Mouse (Mus musculus): ENCODE results near the gene Lrrn3. TPM values are rescaled to one million over a fixed set of nuclear protein-coding genes. Genes with fewer than 3 reads are reported as not detected.

The Lrrn3 gene
- 31.2 and 32.2 TPM in 2 replicates for total RNA-seq (2021)
- long read RNA-seq, experiment 1, transcript Lrrn3-201 (2 exons, 3,865 nt): major isoform, 42 of 42 reads
- long read RNA-seq, experiment 1, partial matches to known transcripts: 0 of 42 reads
- long read RNA-seq, experiment 1, other reads (novel, unspliced or antisense): 0 of 42 reads
- long read RNA-seq, experiment 2, transcript Lrrn3-201 (2 exons, 3,865 nt): major isoform, 29 of 33 reads
- long read RNA-seq, experiment 2, partial matches to known transcripts: 2 of 33 reads
- long read RNA-seq, experiment 2, other reads (novel, unspliced or antisense): 2 of 33 reads

DNA sequence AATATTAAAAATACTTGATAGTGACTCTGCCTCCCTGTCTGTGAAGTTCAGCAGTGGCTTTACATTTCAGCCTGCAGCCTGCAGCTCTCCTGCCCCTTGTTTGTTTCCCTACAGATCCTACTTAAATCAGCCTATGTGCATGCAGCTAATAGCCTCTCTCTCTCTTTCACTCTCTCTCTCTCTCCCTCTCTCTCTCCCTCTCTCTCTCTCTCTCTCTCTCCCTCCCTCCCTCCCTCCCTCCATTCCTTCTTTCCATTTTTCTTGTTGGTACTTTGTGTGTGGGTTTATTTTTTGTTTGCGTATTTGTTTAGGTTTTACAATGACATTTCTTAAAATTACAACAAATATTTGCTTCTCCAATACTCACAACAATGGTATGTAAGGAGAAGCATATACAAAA lies at the start of gene Lrrn3:
Lrrn3 (minus strand) TSS at position 101 of the 400 bp plus-strand sequence.
- DNase-seq: no peak

GRCm38 (mm10) chr12:41528410-41528809 lies 42.2 kb upstream of the Lrrn3 start:
- DNase-seq: no peak

GRCm38 (mm10) chr12:41526688-41527087 lies 40.5 kb upstream of the Lrrn3 start:
- no peak for DNase-seq

DNA sequence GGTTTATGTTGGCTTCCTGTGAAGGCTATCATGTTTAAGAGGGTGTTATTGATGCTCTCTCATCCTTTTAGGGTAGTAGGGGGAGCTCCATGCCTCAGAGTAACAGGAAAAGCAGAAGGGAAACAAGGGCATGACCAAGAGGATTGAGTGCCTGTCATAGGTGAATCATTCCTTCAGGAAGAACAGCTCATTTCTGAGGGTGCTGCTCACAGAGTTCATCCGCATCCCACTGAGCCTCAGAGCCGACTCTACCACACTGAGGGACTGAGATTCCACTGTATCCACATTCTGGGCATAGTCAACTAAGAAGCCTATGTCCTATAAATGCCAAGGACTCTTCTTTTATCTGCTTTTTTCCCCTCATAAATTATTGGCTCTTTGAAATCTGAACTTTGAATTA lies 35.4 kb upstream of the Lrrn3 start:
- DNase-seq: peak; percentile 34

DNA sequence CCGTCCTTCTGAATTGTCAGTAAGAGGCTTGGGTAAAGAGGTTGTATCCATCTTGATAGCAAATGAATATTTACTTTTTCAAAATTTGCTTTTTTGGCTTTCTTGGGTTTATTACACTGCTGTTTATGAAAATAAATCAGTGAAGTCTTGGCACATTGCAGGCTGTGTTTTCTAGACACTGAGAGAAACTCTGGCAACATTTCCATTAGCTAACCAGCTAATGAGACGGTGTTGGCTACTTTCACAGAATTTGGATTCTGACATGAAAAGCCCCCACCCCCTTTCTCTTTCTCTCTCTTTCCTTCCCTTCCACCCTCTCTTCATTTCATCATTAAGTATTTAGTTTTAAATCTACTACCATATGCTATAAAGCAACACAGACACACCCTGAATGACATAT lies 34.1 kb upstream of the Lrrn3 start:
- no peak for DNase-seq

GRCm38 (mm10) chr12:41518897-41519296 lies 32.7 kb upstream of the Lrrn3 start:
- DNase-seq: peak; percentile 21

GRCm38 (mm10) chr12:41510588-41510987 lies 24.4 kb upstream of the Lrrn3 start:
- peak; percentile 20 for DNase-seq

DNA sequence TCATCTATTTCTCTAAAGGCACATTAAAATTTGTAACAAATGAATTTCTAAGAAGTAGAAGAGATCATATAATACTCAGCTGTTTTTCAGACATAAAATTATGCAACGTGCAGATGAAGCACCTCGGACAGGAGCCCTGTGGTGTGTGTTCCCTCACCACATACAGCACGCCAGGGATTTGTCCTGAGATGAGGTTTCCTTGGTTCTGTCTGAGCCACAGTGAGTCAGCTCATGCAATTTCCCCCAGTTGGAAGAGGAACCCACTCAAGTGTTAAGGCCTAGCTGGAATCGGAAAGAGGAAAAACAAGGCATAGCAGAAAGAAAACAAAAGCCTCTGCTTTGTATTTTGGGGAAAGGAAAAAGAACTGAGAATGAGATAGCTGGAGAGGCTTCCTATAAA lies 22.4 kb upstream of the Lrrn3 start:
- DNase-seq: no peak

GRCm38 (mm10) chr12:41500049-41500820 lies 14.0 kb upstream of the Lrrn3 start:
- DNase-seq: no peak

DNA sequence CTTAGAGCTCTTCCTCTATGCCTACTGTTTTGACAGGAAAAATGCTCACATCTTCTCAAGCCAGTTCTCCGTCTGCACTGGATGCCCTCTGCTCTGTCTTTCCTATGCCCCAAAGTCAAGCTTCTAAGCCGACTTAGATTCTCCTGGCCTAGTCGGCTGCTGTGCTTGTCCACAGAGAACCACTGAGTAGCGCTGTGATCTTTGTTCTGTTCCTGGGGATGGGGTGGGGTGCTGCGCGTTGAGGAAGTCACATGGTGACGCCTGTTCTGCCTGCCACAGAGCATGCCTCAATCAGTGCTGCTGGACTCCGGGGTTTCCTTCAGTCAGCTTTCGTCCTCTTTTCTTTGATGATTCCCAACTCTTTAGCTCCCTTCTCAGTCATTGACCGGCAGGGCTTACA lies 8.4 kb upstream of the Lrrn3 start:
- peak; percentile 46 for DNase-seq

DNA sequence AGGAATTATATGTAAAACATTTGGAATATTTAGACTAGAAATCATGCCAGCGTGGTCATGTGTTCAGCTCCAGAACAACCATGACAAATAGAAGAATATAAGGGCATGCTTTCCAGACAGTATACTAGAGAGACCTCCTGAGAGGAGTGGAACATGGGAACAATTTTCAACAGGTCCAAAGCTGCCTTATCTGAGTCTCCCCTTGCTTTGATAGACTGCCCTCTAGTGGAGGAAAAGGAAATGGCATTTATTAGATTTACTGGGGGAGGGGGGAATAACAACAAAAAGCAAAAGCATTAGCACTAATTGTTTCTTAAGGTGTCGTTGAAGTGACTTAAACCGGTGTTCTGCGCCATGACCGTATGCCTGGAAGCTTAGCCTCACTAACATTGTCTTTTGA lies 774 bp upstream of the Lrrn3 start:
- DNase-seq: peak; percentile 26

GRCm38 (mm10) chr12:41485512-41486215 lies 567 bp downstream of the Lrrn3 start:
- peak; percentile 82 for DNase-seq

GRCm38 (mm10) chr12:41484689-41485511 lies 1.3 kb downstream of the Lrrn3 start:
- DNase-seq: peak; percentile 21

DNA sequence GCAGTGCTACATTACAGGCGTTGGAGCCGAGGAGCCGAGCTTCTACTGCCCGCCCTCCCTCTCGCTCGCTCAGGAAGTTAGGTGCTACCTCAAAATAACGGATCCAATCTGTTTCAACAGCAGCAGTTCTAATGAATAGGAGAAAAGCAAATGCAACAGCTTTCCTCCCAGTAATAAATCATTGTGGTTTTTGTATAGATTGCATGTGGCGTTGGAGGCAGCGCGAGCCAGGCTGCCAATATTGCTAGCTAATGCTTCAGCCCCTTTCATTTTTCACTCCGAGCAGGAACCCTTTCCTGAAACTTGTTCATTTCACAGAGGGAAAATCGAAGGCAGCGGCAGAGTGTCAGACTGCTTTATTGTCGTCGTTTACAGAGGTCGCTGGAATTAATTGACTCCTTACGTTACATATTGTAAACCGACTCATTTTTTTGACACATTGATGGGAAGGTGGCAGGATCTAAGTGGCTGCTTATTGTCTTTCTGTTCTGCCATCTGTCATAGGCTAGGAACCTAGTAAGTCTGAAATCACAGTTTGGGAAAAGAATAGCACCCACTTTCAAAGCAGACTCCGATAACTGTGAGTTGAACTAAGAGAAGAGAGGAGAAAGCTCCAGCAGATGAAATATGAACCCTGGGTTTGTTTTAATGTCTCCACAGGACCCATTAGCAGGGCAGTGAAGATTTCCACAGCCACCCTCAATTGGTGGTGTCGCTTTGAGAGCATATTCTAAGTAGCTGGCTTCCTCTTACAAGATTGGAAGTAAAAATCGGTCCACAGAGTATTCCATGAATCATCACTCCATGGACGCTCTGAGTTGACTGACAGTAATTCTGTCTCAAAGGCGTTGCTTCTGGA lies 2.4 kb downstream of the Lrrn3 start:
- DNase-seq: peak; percentile 22

DNA sequence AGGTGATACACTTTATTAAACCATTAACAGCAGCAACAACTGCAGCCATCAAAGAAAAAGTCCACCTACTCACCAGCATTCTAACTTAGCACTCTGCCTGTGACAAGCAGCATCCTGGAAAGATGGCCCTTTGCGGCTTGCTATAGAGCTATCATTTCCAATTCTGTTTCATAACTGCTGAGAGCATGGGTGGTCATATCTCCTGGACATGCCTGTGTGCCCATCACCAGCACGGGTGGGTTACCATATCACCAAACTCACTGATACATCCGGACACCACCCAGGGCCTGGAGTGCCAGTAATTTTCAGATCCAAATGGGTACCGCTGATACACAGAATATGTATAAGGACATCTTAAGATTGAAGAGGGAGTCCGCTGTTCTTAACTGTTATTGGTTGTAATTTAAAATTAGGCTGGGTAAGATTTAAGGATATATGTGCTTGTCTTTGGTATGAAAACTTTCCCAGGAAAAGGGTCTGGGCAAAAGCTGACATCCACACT lies 3.1 kb downstream of the Lrrn3 start:
- DNase-seq: no peak

- no peak for DNase-seq
Observed at GRCm38 (mm10) chr12:41481486-41481885, 4.7 kb downstream of the Lrrn3 start.

- no peak for DNase-seq
Observed at GRCm38 (mm10) chr12:41469096-41469801, 17.0 kb downstream of the Lrrn3 start.

- DNase-seq: no peak
Observed at GRCm38 (mm10) chr12:41468374-41468991, 17.7 kb downstream of the Lrrn3 start.

DNA sequence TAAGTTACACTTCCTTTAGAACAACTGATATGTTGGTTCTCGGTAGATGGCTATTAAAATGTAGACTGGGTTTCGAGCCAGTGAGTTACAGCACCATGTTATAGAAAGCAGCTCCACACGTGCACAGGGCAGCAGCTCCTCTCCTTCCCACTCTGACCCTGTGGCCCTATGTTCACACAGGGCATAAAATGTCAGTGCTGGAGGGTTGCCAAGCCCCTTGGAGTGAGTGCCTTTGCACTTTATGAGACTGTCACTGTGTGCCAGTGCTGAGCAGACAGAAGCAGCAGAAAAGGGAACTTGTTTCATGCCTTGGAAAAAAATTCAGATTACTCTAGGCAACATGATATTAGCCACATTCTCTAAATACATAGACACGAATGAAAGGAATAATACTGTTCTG lies 47.8 kb downstream of the Lrrn3 start:
- peak; percentile 42 for DNase-seq
